Mouse (Mus musculus): ENCODE data around the gene Myo1d.

GRCm38 (mm10) chr11:80767320-80767617 is 12.6 kb downstream of the Myo1d start:
- TF ChIP-seq CTCF (IDR thresholded peaks at IDR 0.05 in 2 of 3, conservative IDR thresholded peaks at IDR 0.05 in 1 of 3; ENCODE audit: control insufficient read depth in 1 of 3, insufficient read depth in 1 of 3, low read depth in 2 of 3, low read length in 3 of 3, poor library complexity in 1 of 3, severe bottlenecking in 1 of 3), result no peak
- TF ChIP-seq POLR2AphosphoS2 (IDR thresholded peaks at IDR 0.05; ENCODE audit: low read length), result no peak
- TF ChIP-seq POLR2A (IDR thresholded peaks at IDR 0.05; ENCODE audit: control insufficient read depth in 1 of 2, insufficient read depth in 1 of 2, low read depth in 1 of 2, low read length in 2 of 2, poor library complexity in 1 of 2), result no peak
- TF ChIP-seq ZMIZ1 (IDR thresholded peaks at IDR 0.05; ENCODE audit: low read depth, low read length), result no peak
- TF ChIP-seq POLR2AphosphoS5 (IDR thresholded peaks at IDR 0.05; ENCODE audit: borderline replicate concordance, low read depth, low read length), result no peak
- no peak for TF ChIP-seq ETS1 (IDR thresholded peaks at IDR 0.05; ENCODE audit: low read depth, low read length)
- no peak for TF ChIP-seq TAL1 (IDR thresholded peaks at IDR 0.05; ENCODE audit: low read length)
- TF ChIP-seq ZNF384 (IDR thresholded peaks at IDR 0.05; ENCODE audit: low read depth, low read length), result no peak; the same call in 1 of the 2 replicates
- no peak for TF ChIP-seq E2F4 (IDR thresholded peaks at IDR 0.05; ENCODE audit: borderline replicate concordance, low read depth, low read length)
- TF ChIP-seq EP300 (IDR thresholded peaks at IDR 0.05; ENCODE audit: low read depth in 1 of 2, low read length in 2 of 2), result no peak
- no peak for TF ChIP-seq HCFC1 (IDR thresholded peaks at IDR 0.05; ENCODE audit: low read depth, low read length)
- TF ChIP-seq KAT2A (conservative IDR thresholded peaks at IDR 0.05; ENCODE audit: low read depth, low read length), result no peak
- no peak for TF ChIP-seq TBP (IDR thresholded peaks at IDR 0.05; ENCODE audit: low read depth, low read length)

All from MEL (cell line).